Mouse (Mus musculus): ENCODE data around the gene Ttc7b. TPM values are rescaled to one million over a fixed set of nuclear protein-coding genes. Genes with fewer than 3 reads are reported as not detected.

Gene Ttc7b
- total RNA-seq, 4 experiments from 2014 or later = 78.8 to 94.4 (median 86.7) TPM

DNA sequence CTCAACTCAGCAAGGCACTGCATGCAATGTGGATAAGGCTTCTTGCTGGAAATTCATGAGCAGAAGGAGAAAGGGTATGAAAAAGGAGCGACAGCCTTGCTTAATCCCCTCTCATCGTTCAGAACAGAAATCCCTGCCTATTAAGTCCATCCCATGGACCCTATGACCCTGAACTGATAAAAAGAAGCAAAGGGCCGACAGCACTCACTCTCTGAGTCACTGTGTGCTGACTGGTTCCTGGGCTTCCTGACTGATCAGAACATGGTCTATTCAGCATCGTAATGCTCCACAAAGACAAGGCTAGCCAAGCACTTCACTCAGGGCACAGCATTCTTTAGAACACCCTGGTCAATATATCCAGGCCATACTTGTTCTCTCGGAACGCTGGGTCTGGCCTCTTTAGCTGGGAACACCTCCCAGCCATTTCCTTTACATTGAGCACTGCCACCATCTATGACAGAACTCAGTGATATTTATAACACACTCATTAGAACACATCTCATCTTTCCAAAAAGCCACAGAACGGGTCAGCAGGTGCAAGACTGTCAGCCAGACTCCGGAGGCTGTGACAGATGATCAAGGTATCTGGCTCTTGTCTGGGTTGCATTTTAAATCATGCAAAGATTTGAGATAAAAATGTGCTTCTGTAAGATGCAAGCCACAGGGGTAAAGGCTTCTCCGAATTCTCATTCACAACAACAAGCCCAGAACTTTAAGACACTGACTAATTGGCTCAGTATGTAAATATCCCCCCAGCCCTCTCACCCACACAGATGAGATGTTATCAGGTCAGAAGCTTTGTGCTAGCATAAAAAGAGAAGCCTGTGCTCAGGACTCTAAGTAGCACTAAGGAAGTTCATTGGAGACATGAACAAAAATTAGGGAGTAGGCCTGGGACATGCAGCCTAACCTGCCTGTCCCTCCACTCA is 100.4 kb downstream of the Ttc7b start:
- no peak for DNase-seq (ENCODE audit: low spot score)

GRCm38 (mm10) chr12:100415802-100416201 is 104.8 kb downstream of the Ttc7b start:
- DNase-seq (ENCODE audit: low spot score) = no peak

- DNase-seq (ENCODE audit: low spot score) = no peak
Measured at GRCm38 (mm10) chr12:100414717-100415398, 105.8 kb downstream of the Ttc7b start.

DNA sequence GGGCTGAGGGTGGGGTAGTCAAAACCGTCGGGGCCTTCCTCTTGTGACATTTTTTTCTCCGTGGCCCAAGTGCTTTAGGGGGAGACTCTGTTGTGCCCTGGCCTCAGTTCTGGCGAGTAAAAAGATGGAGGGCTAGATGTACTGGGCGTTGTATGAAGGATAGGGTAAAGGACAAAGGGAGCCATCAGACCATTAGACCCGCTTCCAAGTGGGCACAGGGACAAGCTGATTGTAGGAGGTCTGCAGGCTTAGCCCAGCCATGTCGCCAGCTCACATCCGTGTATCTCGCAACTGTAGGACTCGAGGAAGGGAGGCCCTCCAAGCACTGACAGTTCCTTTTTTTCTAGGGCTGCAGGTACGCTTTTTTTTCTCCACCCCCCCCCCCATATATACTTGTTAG is 111.9 kb downstream of the Ttc7b start:
- DNase-seq (ENCODE audit: low spot score) = no peak

GRCm38 (mm10) chr12:100408143-100408542 is 112.5 kb downstream of the Ttc7b start:
- no peak for DNase-seq (ENCODE audit: low spot score)

DNA sequence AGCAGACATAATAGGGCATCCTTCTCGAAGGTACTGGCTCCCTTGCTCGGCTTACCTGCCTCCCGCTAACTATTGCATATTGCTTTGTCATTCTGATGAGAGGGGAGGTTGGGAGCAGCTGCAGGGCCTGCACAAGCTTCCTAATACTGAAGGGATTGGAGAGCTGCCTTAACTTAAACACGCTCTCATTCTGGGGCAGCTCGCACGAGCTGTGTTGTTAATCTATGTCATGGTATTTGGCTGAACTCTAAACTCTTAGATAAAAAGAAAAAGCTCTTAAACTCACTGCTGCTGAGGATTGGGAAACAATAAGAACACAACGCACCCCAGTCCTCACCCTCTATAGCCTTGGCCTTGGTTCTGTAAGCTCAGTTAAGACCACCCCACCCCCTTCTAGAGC is 113.3 kb downstream of the Ttc7b start:
- no peak for DNase-seq (ENCODE audit: low spot score)

DNA sequence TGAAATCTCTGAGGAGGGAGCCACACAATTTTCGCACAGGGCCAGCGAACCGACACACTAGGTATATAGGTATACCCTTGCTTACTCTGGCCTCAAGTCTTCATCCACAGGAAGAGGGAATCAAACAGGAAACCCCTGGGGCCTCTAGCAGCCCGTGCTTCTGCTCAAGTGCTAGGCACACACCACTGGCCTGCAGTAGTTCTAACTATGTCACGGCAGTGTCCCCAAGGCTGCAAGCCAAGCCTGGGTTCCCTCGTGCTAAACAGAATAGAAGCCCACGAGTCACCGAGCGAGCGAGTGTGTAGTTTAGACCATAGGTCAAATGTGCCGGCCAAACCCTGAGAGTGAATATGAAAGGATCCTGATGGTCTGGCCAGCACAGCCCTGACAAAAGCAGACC is 114.5 kb downstream of the Ttc7b start:
- no peak for DNase-seq (ENCODE audit: low spot score)

- no peak for DNase-seq (ENCODE audit: low spot score)
Measured at GRCm38 (mm10) chr12:100405512-100406030, 115.1 kb downstream of the Ttc7b start.

- DNase-seq (ENCODE audit: low spot score) = no peak
Measured at GRCm38 (mm10) chr12:100404430-100404829, 116.2 kb downstream of the Ttc7b start.

- DNase-seq (ENCODE audit: low spot score) = no peak
Measured at GRCm38 (mm10) chr12:100403005-100403324, 117.7 kb downstream of the Ttc7b start.

GRCm38 (mm10) chr12:100402296-100403004 is 118.2 kb downstream of the Ttc7b start:
- DNase-seq (ENCODE audit: low spot score) = no peak

- DNase-seq (ENCODE audit: low spot score) = no peak
Measured at GRCm38 (mm10) chr12:100400119-100400518, 120.5 kb downstream of the Ttc7b start.

GRCm38 (mm10) chr12:100399126-100399727 is 121.4 kb downstream of the Ttc7b start:
- no peak for DNase-seq (ENCODE audit: low spot score)

- DNase-seq (ENCODE audit: low spot score) = no peak
Measured at GRCm38 (mm10) chr12:100398268-100398943, 122.2 kb downstream of the Ttc7b start.

DNA sequence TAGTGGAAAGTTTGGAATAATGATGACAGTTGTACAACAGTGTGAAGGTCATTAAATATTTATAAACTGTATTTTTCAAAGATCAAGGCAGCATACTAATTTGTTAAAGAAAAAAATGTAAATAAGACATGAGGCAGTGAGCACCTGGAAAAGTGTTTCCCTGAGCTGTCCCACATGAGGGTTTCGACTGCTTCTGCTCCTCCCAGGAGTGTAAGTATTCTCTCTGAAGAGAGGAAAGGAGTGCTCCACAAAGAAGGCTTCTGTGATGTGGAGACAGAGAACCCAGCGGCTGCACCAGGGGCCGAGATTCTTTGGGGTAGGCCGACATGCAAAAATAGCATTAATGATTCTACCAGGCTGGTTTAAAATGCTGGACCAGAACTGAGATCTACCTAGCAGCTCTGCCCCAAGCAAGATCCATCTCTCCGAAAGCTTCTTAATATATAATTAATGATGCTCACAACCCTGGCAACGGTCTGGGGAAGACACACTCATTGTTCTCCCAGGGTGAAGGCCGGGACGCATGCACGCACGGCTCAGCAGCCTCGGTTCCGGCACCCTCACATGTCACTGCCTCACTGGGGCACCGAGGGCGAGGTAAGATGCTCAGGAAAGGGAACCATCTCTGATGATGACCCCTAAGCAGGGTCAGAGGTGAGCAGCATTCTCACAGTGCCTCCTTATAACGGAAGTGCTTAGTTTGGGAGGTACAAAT is 123.0 kb downstream of the Ttc7b start:
- DNase-seq (ENCODE audit: low spot score) = no peak

GRCm38 (mm10) chr12:100396806-100397205 is 123.8 kb downstream of the Ttc7b start:
- DNase-seq (ENCODE audit: low spot score) = no peak

GRCm38 (mm10) chr12:100393532-100393931 is 127.1 kb downstream of the Ttc7b start:
- DNase-seq (ENCODE audit: low spot score) = no peak

DNA sequence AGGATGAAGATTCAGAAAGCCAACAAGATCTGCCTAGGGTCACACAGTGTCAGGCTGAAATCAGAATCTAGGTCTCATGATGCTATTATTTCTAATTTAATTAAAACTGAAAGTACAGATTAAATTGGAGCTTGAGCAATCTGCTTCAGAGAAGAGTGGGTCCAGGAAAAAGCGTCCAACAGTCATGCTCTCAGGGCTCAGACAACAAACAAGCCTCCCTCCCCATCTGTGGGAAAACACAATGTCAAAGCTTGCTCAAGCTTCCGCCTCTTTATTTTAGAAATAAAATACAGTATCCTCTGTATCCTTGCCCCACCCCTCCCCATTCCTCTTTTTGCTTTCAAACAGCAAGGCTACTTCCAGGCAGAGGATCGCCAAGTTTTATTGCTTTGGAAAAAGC is 127.5 kb downstream of the Ttc7b start:
- no peak for DNase-seq (ENCODE audit: low spot score)

- DNase-seq (ENCODE audit: low spot score) = no peak
Measured at GRCm38 (mm10) chr12:100392466-100392865, 128.2 kb downstream of the Ttc7b start.

DNA sequence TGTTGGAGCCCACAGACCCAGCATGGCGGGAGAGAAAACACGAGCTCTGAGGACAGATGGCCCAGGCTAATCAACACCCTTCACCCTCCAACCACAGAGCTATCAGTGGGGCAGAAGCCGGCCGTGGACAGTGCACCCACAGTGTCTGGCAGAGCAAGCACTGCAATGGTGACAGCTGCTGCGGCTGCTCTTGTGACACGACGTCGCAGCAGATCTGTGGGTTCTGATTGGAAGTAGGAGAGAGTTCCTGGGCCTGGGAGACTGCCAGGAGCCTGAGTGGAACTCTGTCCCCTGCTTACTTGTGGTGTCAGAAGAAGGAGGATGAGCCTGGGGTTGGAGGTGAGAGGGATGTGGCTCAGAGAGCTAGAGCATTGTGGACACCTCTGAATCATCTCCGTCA is 128.7 kb downstream of the Ttc7b start:
- no peak for DNase-seq (ENCODE audit: low spot score)

Data from heart, adult 8-10 months (tissue).